Mouse (Mus musculus) kidney, adult 2 months (tissue): Measurements from ENCODE around the gene Sfxn3.

Experiments used
- CTCF ChIP-seq: fragments of 200-500 bp; conservative IDR thresholded peaks from 2 replicates; pipeline ENCODE4 v1.5.1; 2011; ENCODE audit warnings: low read depth, mild to moderate bottlenecking, control low read depth, low read length, moderate library complexity, mixed read lengths; ENCODE audit not compliant: insufficient read depth, insufficient read length
- POLR2A ChIP-seq: fragments of 200-500 bp; IDR thresholded peaks from one replicate; pipeline ENCODE4 v1.6.1; 2011; ENCODE audit warnings: low read depth, low read length, control low read depth

- no peak for TF ChIP-seq CTCF
- no peak for TF ChIP-seq POLR2A
These were observed 27.0 kb upstream of the Sfxn3 start for GRCm38 (mm10) chr19:45020348-45020747.
